Mouse (Mus musculus) erythroblast, embryonic 14.5 days (primary cell): ENCODE data around the gene Ier5l. TPM values are rescaled to one million over a fixed set of nuclear protein-coding genes. Genes with fewer than 3 reads are reported as not detected.
A peak's percentile ranks its signal among the peaks of the same experiment; 100 is the strongest.

Experiments
- H3K27me3 ChIP-seq: 2 replicates; pipeline ENCODE4 v1.6.1; 2012; ENCODE audit warnings: inconsistent platforms; ENCODE audit not compliant: control insufficient read depth
- H3K36me3 ChIP-seq: 2 replicates; pipeline ENCODE4 v1.6.1; 2012; ENCODE audit warnings: mild to moderate bottlenecking, inconsistent platforms; ENCODE audit not compliant: control insufficient read depth
- H3K4me1 ChIP-seq: 2 replicates; pipeline ENCODE4 v1.6.1; 2012; ENCODE audit warnings: inconsistent platforms; ENCODE audit not compliant: control insufficient read depth
- H3K4me3 ChIP-seq: replicated peaks from 2 replicates; pipeline ENCODE3; 2012; ENCODE audit warnings: moderate library complexity, mild to moderate bottlenecking, inconsistent platforms
- H3K9me3 ChIP-seq: 2 replicates; pipeline ENCODE4 v1.6.1; 2012; ENCODE audit warnings: low read length, inconsistent platforms, mixed read lengths; ENCODE audit not compliant: control insufficient read depth
- GATA1 ChIP-seq: IDR thresholded peaks from 2 replicates; pipeline ENCODE4 v1.6.1; 2012; ENCODE audit warnings: low read length, inconsistent platforms, mixed read lengths
- TAL1 ChIP-seq: IDR thresholded peaks from 3 replicates; pipeline ENCODE4 v1.6.1; 2012; ENCODE audit warnings: low read length, inconsistent platforms, mixed read lengths
- polyA plus RNA-seq: library from polyadenylated mRNA; stranded (reverse); fragments of >175 nt; gene quantifications from 2 replicates; pipeline ENCODE4 v1.2.3, GENCODE M21; 2012

The Ier5l gene
- polyA plus RNA-seq, 1 experiment = 0.02 TPM

- no peak for TF ChIP-seq TAL1
- TF ChIP-seq GATA1 = no peak
- Histone ChIP-seq H3K4me3 (peak overlapping the region; percentile 62), H3K27me3 (peaks cover 23% of the 10 kb centered on the region), H3K9me3 (no peaks in the 10 kb centered on the region), H3K4me1 (peaks cover 23% of the 10 kb centered on the region), H3K36me3 (peaks cover 3% of the 10 kb centered on the region)
Measured at GRCm38 (mm10) chr2:30463341-30463761, 10.7 kb downstream of the Ier5l start.

- peaks cover 23% of the 10 kb centered on the region for H3K36me3 ChIP-seq
- TF ChIP-seq TAL1 = no peak
- TF ChIP-seq GATA1 = no peak
- H3K4me1 ChIP-seq = peaks cover 20% of the 10 kb centered on the region
- no peak overlapping the region for H3K4me3 ChIP-seq
- H3K27me3 ChIP-seq = no peaks in the 10 kb centered on the region
- no peaks in the 10 kb centered on the region for H3K9me3 ChIP-seq
Measured at GRCm38 (mm10) chr2:30459241-30459640, 14.8 kb downstream of the Ier5l start.

GRCm38 (mm10) chr2:30458349-30458748 is 15.7 kb downstream of the Ier5l start:
- Histone ChIP-seq H3K27me3 (no peaks in the 10 kb centered on the region), H3K36me3 (peaks cover 31% of the 10 kb centered on the region), H3K4me1 (peaks cover 14% of the 10 kb centered on the region), H3K9me3 (no peaks in the 10 kb centered on the region), H3K4me3 (no peak overlapping the region)
- TF ChIP-seq TAL1 = no peak
- TF ChIP-seq GATA1 = no peak

- peaks cover 14% of the 10 kb centered on the region for H3K4me1 ChIP-seq
- peaks cover 49% of the 10 kb centered on the region for H3K36me3 ChIP-seq
- no peaks in the 10 kb centered on the region for H3K9me3 ChIP-seq
- no peaks in the 10 kb centered on the region for H3K27me3 ChIP-seq
- TF ChIP-seq GATA1 (no peak), TAL1 (no peak)
- H3K4me3 ChIP-seq = no peak overlapping the region
Measured at GRCm38 (mm10) chr2:30456104-30456980, 17.7 kb downstream of the Ier5l start.

- H3K9me3 ChIP-seq = peaks cover 9% of the 10 kb centered on the region
- no peaks in the 10 kb centered on the region for H3K27me3 ChIP-seq
- peaks cover 67% of the 10 kb centered on the region for H3K36me3 ChIP-seq
- H3K4me1 ChIP-seq = peaks cover 13% of the 10 kb centered on the region
- H3K4me3 ChIP-seq = no peak overlapping the region
- TF ChIP-seq TAL1 (no peak), GATA1 (no peak)
Measured at GRCm38 (mm10) chr2:30454587-30454986, 19.4 kb downstream of the Ier5l start.

- H3K36me3 ChIP-seq = peaks cover 73% of the 10 kb centered on the region
- peaks cover 13% of the 10 kb centered on the region for H3K4me1 ChIP-seq
- TF ChIP-seq TAL1 = no peak
- no peak for TF ChIP-seq GATA1
- H3K4me3 ChIP-seq = no peak overlapping the region
- no peaks in the 10 kb centered on the region for H3K27me3 ChIP-seq
- peaks cover 12% of the 10 kb centered on the region for H3K9me3 ChIP-seq
Measured at GRCm38 (mm10) chr2:30453570-30453969, 20.4 kb downstream of the Ier5l start.

GRCm38 (mm10) chr2:30451525-30451924 is 22.5 kb downstream of the Ier5l start:
- TF ChIP-seq GATA1 (no peak), TAL1 (no peak)
- H3K9me3 ChIP-seq = peaks cover 14% of the 10 kb centered on the region
- H3K27me3 ChIP-seq = no peaks in the 10 kb centered on the region
- H3K36me3 ChIP-seq = peaks cover 86% of the 10 kb centered on the region
- H3K4me3 ChIP-seq = no peak overlapping the region
- H3K4me1 ChIP-seq = peaks cover 13% of the 10 kb centered on the region

- Histone ChIP-seq H3K4me1 (peaks cover 9% of the 10 kb centered on the region), H3K36me3 (peaks cover 88% of the 10 kb centered on the region), H3K4me3 (no peak overlapping the region), H3K27me3 (no peaks in the 10 kb centered on the region), H3K9me3 (peaks cover 14% of the 10 kb centered on the region)
- TF ChIP-seq TAL1 (no peak), GATA1 (no peak)
Measured at GRCm38 (mm10) chr2:30450530-30450929, 23.5 kb downstream of the Ier5l start.

- Histone ChIP-seq H3K9me3 (peaks cover 14% of the 10 kb centered on the region), H3K27me3 (no peaks in the 10 kb centered on the region), H3K4me1 (peaks cover 7% of the 10 kb centered on the region), H3K36me3 (peaks cover 97% of the 10 kb centered on the region), H3K4me3 (no peak overlapping the region)
- no peak for TF ChIP-seq TAL1
- TF ChIP-seq GATA1 = no peak
Measured at GRCm38 (mm10) chr2:30448371-30448770, 25.6 kb downstream of the Ier5l start.
